Mouse (Mus musculus): ENCODE data around the gene Hpgd. TPM values are rescaled to one million over a fixed set of nuclear protein-coding genes. Genes with fewer than 3 reads are reported as not detected.

The Hpgd gene
- total and polyA plus RNA-seq, 3 experiments, result not detected

DNA sequence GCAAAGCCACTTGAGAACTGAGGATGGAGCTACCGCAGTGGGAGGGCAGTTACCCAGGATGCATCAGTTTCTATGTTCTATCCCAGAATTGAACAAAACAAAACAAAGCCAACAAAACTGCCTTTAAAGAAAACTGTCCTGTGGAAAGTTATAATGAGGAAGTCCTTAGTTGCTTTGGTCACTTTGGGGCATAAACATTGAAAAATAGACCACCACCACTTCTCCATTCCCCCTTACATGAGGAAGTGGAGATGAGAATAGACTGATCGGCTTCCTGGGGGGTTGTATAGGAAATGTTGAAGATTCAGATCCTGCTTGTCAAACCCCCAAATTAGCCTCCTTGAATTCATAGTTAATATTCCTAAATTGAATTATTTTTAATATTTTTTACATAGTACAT lies 19.2 kb downstream of the Hpgd start:
- Histone ChIP-seq H3K4me1 (ENCODE audit: control insufficient read depth in 1 of 2, insufficient read depth in 2 of 2) (no peaks in the 10 kb centered on the region), H3K9me3 (replicated peaks; ENCODE audit: low read length) (no peaks in the 10 kb centered on the region), H3K4me2 (ENCODE audit: insufficient read depth, low read depth, poor library complexity, severe bottlenecking) (no peak overlapping the region), H3K79me2 (replicated peaks; ENCODE audit: control insufficient read depth, extremely low read depth, insufficient read depth, poor library complexity, severe bottlenecking) (no peaks in the 10 kb centered on the region), H3K4me3 (replicated peaks in 1 of 3; ENCODE audit: low read depth in 2 of 3, low read length in 2 of 3, poor library complexity in 1 of 3) (no peak overlapping the region), H3K9ac (ENCODE audit: insufficient read depth, low read depth) (no peak overlapping the region), H3K27me3 (replicated peaks) (no peaks in the 10 kb centered on the region), H3K36me3 (replicated peaks in 1 of 2; ENCODE audit: control insufficient read depth in 1 of 2, insufficient read depth in 1 of 2, low read length in 1 of 2) (no peaks in the 10 kb centered on the region), H3K27ac (ENCODE audit: insufficient read depth, low read depth) (no peak overlapping the region)
- no peak for TF ChIP-seq JUND (conservative IDR thresholded peaks at IDR 0.05; ENCODE audit: low read depth, low read length)
- TF ChIP-seq KAT2A (IDR thresholded peaks at IDR 0.05; ENCODE audit: insufficient replicate concordance, low read length), result no peak
- TF ChIP-seq RCOR1 (conservative IDR thresholded peaks at IDR 0.05; ENCODE audit: low read depth, low read length), result no peak
- TF ChIP-seq SIN3A (IDR thresholded peaks at IDR 0.05; ENCODE audit: low read length), result no peak
- no peak for TF ChIP-seq POLR2AphosphoS2 (IDR thresholded peaks at IDR 0.05; ENCODE audit: low read depth, low read length)
- TF ChIP-seq MYC (IDR thresholded peaks at IDR 0.05; ENCODE audit: low read depth, low read length), result no peak
- TF ChIP-seq ZMIZ1 (IDR thresholded peaks at IDR 0.05; ENCODE audit: low read depth, low read length), result no peak
- no peak for TF ChIP-seq CTCF (conservative IDR thresholded peaks at IDR 0.05 in 1 of 2, IDR thresholded peaks at IDR 0.05 in 1 of 2; ENCODE audit: low read depth in 2 of 2, low read length in 2 of 2)
- TF ChIP-seq POLR2A (IDR thresholded peaks at IDR 0.05; ENCODE audit: low read depth, low read length), result no peak
- no peak for TF ChIP-seq ZKSCAN1 (IDR thresholded peaks at IDR 0.05; ENCODE audit: borderline replicate concordance, low read depth, low read length)
- TF ChIP-seq EP300 (IDR thresholded peaks at IDR 0.05; ENCODE audit: low read length), result no peak
- TF ChIP-seq UBTF (IDR thresholded peaks at IDR 0.05; ENCODE audit: low read depth, low read length), result no peak
- in situ Hi-C loops (cut with MboI; ENCODE audit: low pct_ligation_motif_present, low pct_unique_long_range_greater_than_20kb, low sequenced_read_pairs) (no loop called here), dilution Hi-C loops (cut with MboI; ENCODE audit: extremely low pct_ligation_motif_present, extremely low pct_unique_long_range_greater_than_20kb, low sequenced_read_pairs) (no loop called here)
- no peak for DNase-seq (ENCODE audit: extremely low read depth)

DNA sequence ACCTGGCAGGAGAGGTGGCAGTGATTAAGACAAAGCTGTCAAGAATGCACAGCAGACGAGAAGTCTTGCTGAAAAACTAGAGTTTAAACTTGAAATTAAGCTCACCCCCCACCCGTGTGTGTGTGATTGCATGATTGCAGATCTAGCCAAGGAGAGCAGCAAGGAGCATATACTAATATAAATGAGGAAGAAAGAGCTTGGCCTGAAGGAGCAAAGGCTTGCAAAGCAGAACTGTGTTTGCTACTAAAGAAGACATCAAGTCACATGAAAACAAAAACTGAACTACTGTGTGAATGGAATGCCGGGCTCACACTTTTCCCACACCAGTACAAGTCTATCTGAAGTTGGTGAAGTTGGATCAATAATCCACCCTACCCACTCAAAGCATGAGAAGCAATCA lies 20.8 kb downstream of the Hpgd start:
- Histone ChIP-seq H3K27me3 (replicated peaks) (no peaks in the 10 kb centered on the region), H3K4me3 (replicated peaks in 1 of 3; ENCODE audit: low read depth in 2 of 3, low read length in 2 of 3, poor library complexity in 1 of 3) (no peak overlapping the region), H3K36me3 (replicated peaks in 1 of 2; ENCODE audit: control insufficient read depth in 1 of 2, insufficient read depth in 1 of 2, low read length in 1 of 2) (no peaks in the 10 kb centered on the region), H3K79me2 (replicated peaks; ENCODE audit: control insufficient read depth, extremely low read depth, insufficient read depth, poor library complexity, severe bottlenecking) (no peaks in the 10 kb centered on the region), H3K9me3 (replicated peaks; ENCODE audit: low read length) (no peaks in the 10 kb centered on the region), H3K4me1 (ENCODE audit: control insufficient read depth in 1 of 2, insufficient read depth in 2 of 2) (no peaks in the 10 kb centered on the region), H3K4me2 (ENCODE audit: insufficient read depth, low read depth, poor library complexity, severe bottlenecking) (no peak overlapping the region), H3K9ac (ENCODE audit: insufficient read depth, low read depth) (no peak overlapping the region), H3K27ac (ENCODE audit: insufficient read depth, low read depth) (no peak overlapping the region)
- in situ Hi-C loops (cut with MboI; ENCODE audit: low pct_ligation_motif_present, low pct_unique_long_range_greater_than_20kb, low sequenced_read_pairs), result no loop called here
- dilution Hi-C loops (cut with MboI; ENCODE audit: extremely low pct_ligation_motif_present, extremely low pct_unique_long_range_greater_than_20kb, low sequenced_read_pairs), result no loop called here
- DNase-seq (ENCODE audit: extremely low read depth), result no peak
- TF ChIP-seq SMC3 (IDR thresholded peaks at IDR 0.05; ENCODE audit: low read depth, low read length) (no peak), E2F4 (IDR thresholded peaks at IDR 0.05; ENCODE audit: insufficient replicate concordance, low read depth, low read length) (no peak), ZKSCAN1 (IDR thresholded peaks at IDR 0.05; ENCODE audit: borderline replicate concordance, low read depth, low read length) (no peak), ZMIZ1 (IDR thresholded peaks at IDR 0.05; ENCODE audit: low read depth, low read length) (no peak), MAFK (IDR thresholded peaks at IDR 0.05; ENCODE audit: insufficient replicate concordance, low read length) (no peak), GABPA (IDR thresholded peaks at IDR 0.05; ENCODE audit: insufficient replicate concordance, low read depth, low read length) (no peak), NRF1 (IDR thresholded peaks at IDR 0.05; ENCODE audit: low read depth, low read length) (no peak), USF2 (conservative IDR thresholded peaks at IDR 0.05; ENCODE audit: low read depth, low read length) (no peak), CHD1 (IDR thresholded peaks at IDR 0.05; ENCODE audit: low read depth, low read length) (no peak), TBP (conservative IDR thresholded peaks at IDR 0.05; ENCODE audit: low read depth, low read length) (no peak), KAT2A (IDR thresholded peaks at IDR 0.05; ENCODE audit: insufficient replicate concordance, low read length) (no peak), ETS1 (conservative IDR thresholded peaks at IDR 0.05; ENCODE audit: low read depth, low read length) (no peak), POLR2A (IDR thresholded peaks at IDR 0.05; ENCODE audit: low read depth, low read length) (no peak), RCOR1 (conservative IDR thresholded peaks at IDR 0.05; ENCODE audit: low read depth, low read length) (no peak), TCF12 (IDR thresholded peaks at IDR 0.05; ENCODE audit: low read depth, low read length) (no peak), MAX (IDR thresholded peaks at IDR 0.05; ENCODE audit: low read length) (no peak), CTCF (conservative IDR thresholded peaks at IDR 0.05 in 1 of 2, IDR thresholded peaks at IDR 0.05 in 1 of 2; ENCODE audit: low read depth in 2 of 2, low read length in 2 of 2) (no peak)

Data from CH12.LX (cell line).